Mouse (Mus musculus) stomach, postnatal 0 days (tissue): ENCODE measurements around the gene E2f8. TPM values are rescaled to one million over a fixed set of nuclear protein-coding genes. Genes with fewer than 3 reads are reported as not detected.
A peak's percentile ranks its signal among the peaks of the same experiment; 100 is the strongest.

ENCODE experiments used
- ATAC-seq: fragments of 200-750 bp; cut with Nextera tagmentation; 2 replicates; pipeline ENCODE4 v1.8.0; 2017; ENCODE audit not compliant: low FRiP score, low TSS enrichment
- DNase-seq: peaks from one replicate; pipeline ENCODE4 v3.0.0-alpha.2; 2016; ENCODE audit warnings: low spot score
- H3K27ac ChIP-seq: fragments of 300-500 bp; sonication (generic); replicated peaks from 2 replicates; pipeline ENCODE4 v1.5.1; 2014; ENCODE audit warnings: mild to moderate bottlenecking, control low read depth
- H3K27me3 ChIP-seq: fragments of 300-500 bp; sonication (generic); 2 replicates; pipeline ENCODE4 v1.6.1; 2014; ENCODE audit warnings: low read length; ENCODE audit not compliant: control insufficient read depth, insufficient read depth
- H3K36me3 ChIP-seq: fragments of 300-500 bp; sonication (generic); 2 replicates; pipeline ENCODE4 v1.6.1; 2014; ENCODE audit warnings: low read length, mixed read lengths; ENCODE audit not compliant: control insufficient read depth, insufficient read depth
- H3K4me1 ChIP-seq: fragments of 300-500 bp; sonication (generic); replicated peaks from 2 replicates; pipeline ENCODE4 v1.6.1; 2014; ENCODE audit warnings: antibody characterized with exemption; ENCODE audit not compliant: control insufficient read depth, insufficient read depth
- H3K4me2 ChIP-seq: fragments of 300-500 bp; sonication (generic); replicated peaks from 2 replicates; pipeline ENCODE4 v1.6.1; 2014; ENCODE audit warnings: low read depth, mild to moderate bottlenecking, control low read depth, moderate library complexity
- H3K4me3 ChIP-seq: fragments of 300-500 bp; sonication (generic); 2 replicates; pipeline ENCODE4 v1.5.1; 2014; ENCODE audit warnings: low read depth, low read length, control low read depth
- H3K9ac ChIP-seq: fragments of 300-500 bp; sonication (generic); 2 replicates; pipeline ENCODE4 v1.6.1; 2014; ENCODE audit warnings: mild to moderate bottlenecking, low read length, control low read depth, mixed read lengths
- H3K9me3 ChIP-seq: fragments of 300-500 bp; sonication (generic); 2 replicates; pipeline ENCODE4 v1.6.1; 2016; ENCODE audit warnings: low read length; ENCODE audit not compliant: control insufficient read depth
- CTCF ChIP-seq: IDR thresholded peaks from 2 replicates; pipeline ENCODE4 v1.5.1; 2016; ENCODE audit warnings: antibody characterized with exemption, low read depth, mild to moderate bottlenecking, moderate library complexity
- EP300 ChIP-seq: optimal IDR thresholded peaks from 2 replicates; pipeline ENCODE3; 2016; ENCODE audit warnings: antibody characterized with exemption
- WGBS: fragments of 180-500 bp; shearing (Covaris S2); extraction: QIAGEN DNeasy Blood & Tissue Kit; methylation state at CpG from one replicate; pipeline ENCODE4 v1.1.7; 2014; 5-methylcytosine and 5-hydroxymethylcytosine counted together
- polyA plus RNA-seq: library from polyadenylated mRNA; unstranded; fragments of >200 nt; fragmentation: Nextera tagmentation; extraction: Ambion mirVana; gene quantifications from 2 replicates; pipeline ENCODE4 v1.2.1, GENCODE M21; 2015

E2f8 gene
- polyA plus RNA-seq, 1 experiment from 2014 or later = 4.5 TPM

DNA sequence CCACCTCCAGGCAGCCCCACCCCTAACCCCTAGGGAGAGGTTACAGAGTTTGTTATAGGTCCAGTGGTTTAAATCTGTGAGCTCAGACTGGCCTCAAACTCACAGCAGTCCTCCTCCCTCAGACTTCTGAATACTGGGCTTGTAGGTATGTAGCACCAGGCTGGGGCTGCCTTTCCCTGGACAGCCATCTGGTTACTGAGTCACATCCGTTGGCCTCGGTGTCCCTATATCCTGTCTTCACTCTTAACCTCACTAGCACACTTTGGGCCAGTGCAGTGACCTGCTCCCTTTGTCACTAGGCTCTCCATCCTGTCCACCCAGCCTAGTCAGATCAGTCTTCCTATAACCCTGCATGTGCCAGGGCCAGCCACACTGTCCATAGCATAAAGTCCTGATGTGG is 7.4 kb upstream of the E2f8 start:
- Histone ChIP-seq H3K4me2 (no peak overlapping the region), H3K4me1 (no peaks in the 10 kb centered on the region), H3K9me3 (no peaks in the 10 kb centered on the region), H3K27ac (no peak overlapping the region), H3K27me3 (no peaks in the 10 kb centered on the region), H3K36me3 (no peaks in the 10 kb centered on the region), H3K4me3 (no peak overlapping the region), H3K9ac (no peak overlapping the region)
- TF ChIP-seq CTCF (no peak), EP300 (no peak)
- DNase-seq = no peak
- no peak for ATAC-seq
- WGBS = 69% methylated on average over 2 of the region's 2 CpGs

DNA sequence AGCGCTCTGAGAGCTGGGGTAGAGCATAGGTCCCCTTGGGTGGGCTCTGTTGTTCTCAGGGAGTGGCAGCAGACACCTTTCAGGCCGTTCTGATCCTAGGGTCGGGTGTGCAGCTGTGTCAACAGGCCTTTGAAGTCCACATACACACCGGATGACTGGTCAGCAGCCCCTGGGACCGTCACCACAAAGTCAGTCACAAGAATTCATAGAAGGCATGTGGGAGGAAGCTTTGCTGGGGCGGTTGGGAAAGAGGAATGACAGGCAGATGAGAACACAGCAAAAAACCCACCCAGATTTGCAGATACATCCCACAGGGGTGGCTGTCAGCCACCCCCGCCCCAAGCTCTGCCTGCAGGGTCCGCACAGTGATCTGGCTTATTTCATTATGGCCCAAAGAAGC is 6.6 kb upstream of the E2f8 start:
- TF ChIP-seq CTCF (no peak), EP300 (no peak)
- Histone ChIP-seq H3K27me3 (no peaks in the 10 kb centered on the region), H3K4me2 (no peak overlapping the region), H3K9me3 (no peaks in the 10 kb centered on the region), H3K4me3 (no peak overlapping the region), H3K9ac (no peak overlapping the region), H3K27ac (no peak overlapping the region), H3K4me1 (no peaks in the 10 kb centered on the region), H3K36me3 (no peaks in the 10 kb centered on the region)
- 34% methylated on average over 8 of the region's 8 CpGs for WGBS
- no peak for ATAC-seq
- DNase-seq = no peak

- no peaks in the 10 kb centered on the region for H3K9me3 ChIP-seq
- H3K4me3 ChIP-seq = no peak overlapping the region
- TF ChIP-seq EP300 = no peak
- no peaks in the 10 kb centered on the region for H3K36me3 ChIP-seq
- DNase-seq (no peak), ATAC-seq (no peak)
- H3K9ac ChIP-seq = no peak overlapping the region
- WGBS = 69% methylated on average over 5 of the region's 5 CpGs
- no peaks in the 10 kb centered on the region for H3K27me3 ChIP-seq
- no peak overlapping the region for H3K4me2 ChIP-seq
- H3K27ac ChIP-seq = no peak overlapping the region
- no peaks in the 10 kb centered on the region for H3K4me1 ChIP-seq
Measured at GRCm38 (mm10) chr7:48884266-48884611, 2.8 kb upstream of the E2f8 start.

DNA sequence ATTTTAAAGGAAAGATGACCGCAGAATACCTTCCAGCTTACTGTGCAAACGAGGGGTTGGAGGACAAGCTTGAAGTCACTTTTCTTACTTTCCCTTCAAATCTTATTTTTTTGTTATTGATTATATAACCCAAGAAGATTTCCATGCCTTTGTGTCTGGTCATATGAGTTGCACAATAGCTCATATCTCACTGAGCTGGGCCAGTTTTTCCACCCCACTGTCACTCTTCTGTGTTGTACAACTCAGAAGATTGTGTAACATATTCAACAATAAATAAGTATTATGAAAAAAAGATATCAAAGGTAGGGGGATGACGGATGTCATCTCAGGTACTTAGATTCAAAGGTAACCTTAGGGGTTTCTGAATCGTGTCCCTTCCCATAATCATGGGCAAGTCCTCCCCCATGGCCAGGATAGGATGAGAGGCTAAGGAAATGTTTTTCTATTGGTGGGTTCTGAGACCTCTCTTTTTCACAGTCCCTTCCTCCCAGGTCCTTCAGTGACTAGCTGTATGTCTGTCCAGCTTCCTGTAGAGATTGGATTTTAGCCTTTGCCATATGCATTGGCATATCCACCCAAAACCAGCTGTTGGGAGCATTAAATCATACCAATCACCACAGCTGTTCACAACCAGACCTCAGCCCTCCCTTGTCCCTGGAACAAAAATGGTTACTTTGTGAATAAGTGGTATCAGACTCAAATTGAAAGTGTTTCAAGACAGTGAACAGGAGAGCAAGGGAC is 2.3 kb upstream of the E2f8 start:
- Histone ChIP-seq H3K9ac (no peak overlapping the region), H3K9me3 (no peaks in the 10 kb centered on the region), H3K27me3 (no peaks in the 10 kb centered on the region), H3K27ac (no peak overlapping the region), H3K36me3 (no peaks in the 10 kb centered on the region), H3K4me2 (no peak overlapping the region), H3K4me1 (no peaks in the 10 kb centered on the region), H3K4me3 (no peak overlapping the region)
- no peak for DNase-seq
- WGBS = 77% methylated on average over 4 of the region's 4 CpGs
- no peak for ATAC-seq
- TF ChIP-seq EP300 (no peak), CTCF (no peak)

- WGBS = 1% methylated on average over 28 of the region's 28 CpGs
- peak overlapping the region; percentile 82 for H3K4me3 ChIP-seq
- H3K27me3 ChIP-seq = no peaks in the 10 kb centered on the region
- H3K36me3 ChIP-seq = no peaks in the 10 kb centered on the region
- H3K27ac ChIP-seq = peak overlapping the region; percentile 40; the same call in 1 of the 2 replicates
- peak; percentile 45 for DNase-seq
- H3K9ac ChIP-seq = peak overlapping the region; percentile 61
- no peak for TF ChIP-seq CTCF
- no peak for TF ChIP-seq EP300
- peak overlapping the region; percentile 97 for H3K4me2 ChIP-seq
- no peak for ATAC-seq
- H3K4me1 ChIP-seq = no peaks in the 10 kb centered on the region
- H3K9me3 ChIP-seq = no peaks in the 10 kb centered on the region
Measured at GRCm38 (mm10) chr7:48881971-48882609, 694 bp upstream of the E2f8 start.
